ENCODE assay signal across 16 mouse cellular contexts in the genomic region with DNA sequence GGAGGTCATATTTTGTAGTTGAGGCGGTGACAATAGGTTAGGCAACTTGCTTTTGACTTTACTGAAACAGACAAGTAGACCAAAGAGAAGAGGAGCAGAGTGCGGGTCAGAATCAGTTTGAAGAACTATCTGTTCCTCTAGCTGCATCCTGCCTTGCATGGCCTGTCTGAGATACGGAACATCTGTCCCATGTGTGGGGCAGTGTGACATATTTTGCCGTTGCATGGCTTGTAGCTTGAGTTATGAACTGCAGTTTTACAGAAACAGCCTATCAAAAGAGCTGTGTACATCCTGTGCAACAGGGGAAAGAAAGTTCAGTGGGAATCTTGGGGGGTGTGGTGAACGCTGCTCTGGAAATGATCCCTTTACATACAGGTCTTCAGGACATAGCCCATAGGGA.
"Had no signal": no experiment of that assay in that cellular context is flagged by ENCODE, and none has a peak within 500 bp of the region (broad histone marks: within the 10 kb centered on the region; RNA-seq: fewer than 3 reads in every experiment).

No protein-coding gene starts in this region.

- ATAC-seq: liver, postnatal 0 days; midbrain, embryonic 15.5 days had no signal

- DNase-seq: liver; liver, embryonic 13.5 days; liver, postnatal 0 days; right cerebral cortex, postnatal 14 days; thymus, adult 2 months; thymus, postnatal 25 days; thymus, postnatal 4 days had no signal

- H3K4me1 ChIP-seq: liver, embryonic 13.5 days; liver, embryonic 15.5 days; megakaryocyte, embryonic 14.5 days; midbrain, embryonic 12.5 days; midbrain, embryonic 15.5 days; neural tube, embryonic 12.5 days; stomach, embryonic 15.5 days had no signal

- H3K4me3 ChIP-seq: liver, embryonic 13.5 days; liver, embryonic 15.5 days; megakaryocyte, embryonic 14.5 days; midbrain, embryonic 12.5 days; midbrain, embryonic 15.5 days; neural tube, embryonic 12.5 days; stomach, embryonic 15.5 days had no signal

- H3K27me3 ChIP-seq: liver, embryonic 13.5 days; liver, embryonic 15.5 days; megakaryocyte, embryonic 14.5 days; midbrain, embryonic 12.5 days; midbrain, embryonic 15.5 days; neural tube, embryonic 12.5 days; stomach, embryonic 15.5 days had no signal

- H3K9me3 ChIP-seq: liver, embryonic 13.5 days; midbrain, embryonic 12.5 days; midbrain, embryonic 15.5 days; neural tube, embryonic 12.5 days; stomach, embryonic 15.5 days had no signal

- H3K36me3 ChIP-seq: liver, embryonic 13.5 days; liver, embryonic 15.5 days; midbrain, embryonic 12.5 days; midbrain, embryonic 15.5 days; neural tube, embryonic 12.5 days; stomach, embryonic 15.5 days had no signal

- H3K4me2 ChIP-seq: liver, embryonic 11.5 days; liver, embryonic 13.5 days; liver, embryonic 15.5 days; midbrain, embryonic 12.5 days; midbrain, embryonic 15.5 days; neural tube, embryonic 12.5 days; stomach, embryonic 15.5 days had no signal

- H3K27ac ChIP-seq: liver, embryonic 13.5 days; liver, embryonic 15.5 days; macrophage; midbrain, embryonic 12.5 days; midbrain, embryonic 15.5 days; neural tube, embryonic 12.5 days; stomach, embryonic 15.5 days; stomach, postnatal 0 days had no signal

- H3K9ac ChIP-seq: liver, embryonic 13.5 days; liver, embryonic 15.5 days; liver, postnatal 0 days; midbrain, embryonic 12.5 days; midbrain, embryonic 15.5 days; neural tube, embryonic 12.5 days; stomach, embryonic 15.5 days had no signal
